ENCODE assay signal across 11 mouse cellular contexts in the genomic region with DNA sequence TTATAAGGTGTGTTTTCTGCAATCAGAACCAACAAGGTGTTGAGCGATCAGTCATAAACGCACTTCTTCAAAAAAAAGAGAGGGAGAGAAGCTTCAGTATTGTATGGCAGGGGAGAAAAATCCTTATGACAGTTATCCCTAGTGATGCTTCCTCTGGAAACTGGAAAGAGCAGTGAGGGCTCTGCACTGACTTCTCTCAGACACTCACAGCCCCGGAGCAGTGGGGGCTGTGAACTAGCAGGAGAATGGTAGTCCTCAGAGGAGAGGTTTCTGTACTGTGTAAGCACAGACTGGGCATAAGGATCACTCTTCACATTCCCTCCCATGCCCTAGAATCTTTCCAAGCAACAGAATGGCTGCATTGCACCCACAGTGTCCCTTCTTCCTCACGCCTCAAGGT. TPM values are rescaled to one million over a fixed set of nuclear protein-coding genes. Genes with fewer than 3 reads are reported as not detected.
DNase-seq lines count a peak whose midpoint lies in the region; ATAC-seq lines count a peak whose summit lies in the region.
"Had no signal": no experiment of that assay in that cellular context is flagged by ENCODE, and none has a peak within 500 bp of the region (broad histone marks: within the 10 kb centered on the region; RNA-seq: fewer than 3 reads in every experiment).

No protein-coding gene starts in this region.

- no peaks in the 10 kb centered on the region for H3K36me3 ChIP-seq in heart, embryonic 13.5 days
- no peaks in the 10 kb centered on the region for H3K36me3 ChIP-seq in embryonic facial prominence, embryonic 12.5 days
- H3K36me3 ChIP-seq in hindbrain, embryonic 12.5 days: no peaks in the 10 kb centered on the region
- H3K36me3 ChIP-seq in midbrain, embryonic 11.5 days (ENCODE audit: control insufficient read depth, insufficient read depth, low read length): no peaks in the 10 kb centered on the region

- DNase-seq in heart, postnatal 10 days: no peak
- no peak for DNase-seq in midbrain, embryonic 11.5 days (ENCODE audit: low spot score, missing footprints)
- no peak for DNase-seq in ovary, postnatal 14 days (ENCODE audit: low spot score)
- DNase-seq in spleen, postnatal 10 days (ENCODE audit: low spot score in 2 of 2): no peak

- no peak overlapping the region for H3K27ac ChIP-seq in heart, embryonic 13.5 days (replicated peaks)
- H3K27ac ChIP-seq in embryonic facial prominence, embryonic 12.5 days: no peak overlapping the region
- H3K27ac ChIP-seq in hindbrain, embryonic 12.5 days: no peak overlapping the region
- no peak overlapping the region for H3K27ac ChIP-seq in midbrain, embryonic 11.5 days (ENCODE audit: low read depth, low read length)

- no peaks in the 10 kb centered on the region for H3K9me3 ChIP-seq in heart, embryonic 13.5 days
- no peaks in the 10 kb centered on the region for H3K9me3 ChIP-seq in embryonic facial prominence, embryonic 12.5 days
- no peaks in the 10 kb centered on the region for H3K9me3 ChIP-seq in hindbrain, embryonic 12.5 days (replicated peaks)
- H3K9me3 ChIP-seq in midbrain, embryonic 11.5 days (ENCODE audit: control insufficient read depth, low read length): no peaks in the 10 kb centered on the region

- peaks cover 11% of the 10 kb centered on the region for H3K4me1 ChIP-seq in heart, embryonic 13.5 days
- no peaks in the 10 kb centered on the region for H3K4me1 ChIP-seq in embryonic facial prominence, embryonic 12.5 days
- peaks cover 5% of the 10 kb centered on the region; the same call in 1 of the 2 replicates for H3K4me1 ChIP-seq in hindbrain, embryonic 12.5 days
- H3K4me1 ChIP-seq in midbrain, embryonic 11.5 days (ENCODE audit: control insufficient read depth, insufficient read depth, low read length): peaks cover 5% of the 10 kb centered on the region; the same call in 1 of the 2 replicates

- intact Hi-C loops in heart, postnatal 10 days (cut with DNase I): no loop called here

- no peak for ATAC-seq in heart, embryonic 13.5 days (ENCODE audit: extremely low read depth, insufficient number of reproducible peaks, low FRiP score, low TSS enrichment)
- no peak for ATAC-seq in embryonic facial prominence, embryonic 12.5 days (ENCODE audit: insufficient number of reproducible peaks, insufficient read depth, low FRiP score, low TSS enrichment)
- peak; percentile 19; the same call in 1 of the 2 replicates for ATAC-seq in hindbrain, embryonic 12.5 days (ENCODE audit: low FRiP score)
- peak; percentile 13 for ATAC-seq in midbrain, embryonic 11.5 days (ENCODE audit: low FRiP score)
- ATAC-seq in megakaryocyte progenitor cell, adult 5-6 weeks (replicated peaks; ENCODE audit: poor library complexity): no peak

- H3K9ac ChIP-seq in heart, embryonic 13.5 days: no peak overlapping the region
- no peak overlapping the region for H3K9ac ChIP-seq in embryonic facial prominence, embryonic 12.5 days
- H3K9ac ChIP-seq in hindbrain, embryonic 12.5 days: no peak overlapping the region
- H3K9ac ChIP-seq in midbrain, embryonic 11.5 days (ENCODE audit: low read length): no peak overlapping the region

- peaks cover 40% of the 10 kb centered on the region for H3K27me3 ChIP-seq in heart, embryonic 13.5 days (replicated peaks)
- 0 out of 2 replicates have a peak, but pooled peaks cover 9% of the 10 kb centered on the region for H3K27me3 ChIP-seq in embryonic facial prominence, embryonic 12.5 days
- H3K27me3 ChIP-seq in hindbrain, embryonic 12.5 days: peaks cover 35% of the 10 kb centered on the region
- peaks cover 9% of the 10 kb centered on the region for H3K27me3 ChIP-seq in midbrain, embryonic 11.5 days (ENCODE audit: control insufficient read depth, insufficient read depth, low read length)

- 29% methylated on average over 4 of the region's 4 CpGs for WGBS in heart, embryonic 13.5 days
- 18% methylated on average over 4 of the region's 4 CpGs for WGBS in embryonic facial prominence, embryonic 12.5 days
- WGBS in hindbrain, embryonic 12.5 days: 15% methylated on average over 4 of the region's 4 CpGs
- 21% methylated on average over 4 of the region's 4 CpGs for WGBS in midbrain, embryonic 11.5 days

- peak overlapping the region; percentile 100 for H3K4me2 ChIP-seq in heart, embryonic 13.5 days
- H3K4me2 ChIP-seq in embryonic facial prominence, embryonic 12.5 days (replicated peaks): peak overlapping the region; percentile 99
- peak overlapping the region; percentile 97 for H3K4me2 ChIP-seq in hindbrain, embryonic 12.5 days (replicated peaks)
- peak overlapping the region; percentile 98 for H3K4me2 ChIP-seq in midbrain, embryonic 11.5 days

- H3K4me3 ChIP-seq in heart, embryonic 13.5 days: peak overlapping the region; percentile 70
- no peak overlapping the region for H3K4me3 ChIP-seq in embryonic facial prominence, embryonic 12.5 days
- no peak overlapping the region for H3K4me3 ChIP-seq in hindbrain, embryonic 12.5 days
- H3K4me3 ChIP-seq in midbrain, embryonic 11.5 days (ENCODE audit: low read depth, low read length): no peak overlapping the region

RNA-seq across cellular contexts. Expression of a gene that starts 33.8 kb away (rescaled TPM):
- not detected in 2 replicates for polyA plus RNA-seq in heart, embryonic 13.5 days (2015; fragmentation: Nextera tagmentation; extraction: Ambion mirVana)
- not detected for total RNA-seq in heart, postnatal 10 days (2021)
- polyA plus RNA-seq in embryonic facial prominence, embryonic 12.5 days (2016; fragmentation: Nextera tagmentation; extraction: Ambion mirVana): not detected in 2 replicates
- not detected in 2 replicates for polyA plus RNA-seq in hindbrain, embryonic 12.5 days (2016; fragmentation: Nextera tagmentation; extraction: Ambion mirVana)
- polyA plus RNA-seq in midbrain, embryonic 11.5 days (2014; fragmentation: Nextera tagmentation; extraction: Ambion mirVana): not detected in 2 replicates
- total RNA-seq in megakaryocyte progenitor cell, adult 5-6 weeks (2015): not detected in 2 replicates
- total RNA-seq in megakaryocyte progenitor cell, adult 5-6 weeks (2017): not detected in 2 replicates
- total RNA-seq: ES-E14; gastrocnemius, postnatal 4 days had no signal
- polyA plus RNA-seq: small intestine, adult 2 months had no signal

Comparison
In these comparisons a context has a peak if more than half of its experiments do, and no peak if none do; other contexts are left out.
1. ATAC-seq: peak in hindbrain, embryonic 12.5 days (single experiment) and midbrain, embryonic 11.5 days (single experiment); none in heart, embryonic 13.5 days (single experiment), embryonic facial prominence, embryonic 12.5 days (single experiment) and megakaryocyte progenitor cell, adult 5-6 weeks (single experiment).
2. Peak in every context shown above with its lines, with median percentiles within 50 percentile points of each other: H3K4me2 ChIP-seq.